Mouse (Mus musculus) thymus, postnatal 36 days (tissue): ENCODE data around the gene Maml3.

Source experiments
- DNase-seq, 2 experiments: peaks; one replicate each; pipeline ENCODE4 v3.0.0; 2022; ENCODE audit warnings: mixed read lengths in 2 of 2

Gene Maml3

GRCm38 (mm10) chr3:51771839-51772630 lies 332.8 kb downstream of the Maml3 start:
- no peak for DNase-seq

- DNase-seq, result no peak
These were observed 335.7 kb downstream of the Maml3 start for GRCm38 (mm10) chr3:51769196-51769595.

- no peak for DNase-seq
These were observed 339.5 kb downstream of the Maml3 start for GRCm38 (mm10) chr3:51765220-51765923.

- DNase-seq, result no peak
These were observed 340.7 kb downstream of the Maml3 start for GRCm38 (mm10) chr3:51764175-51764574.

- DNase-seq, result no peak
These were observed 342.0 kb downstream of the Maml3 start for GRCm38 (mm10) chr3:51762900-51763299.

GRCm38 (mm10) chr3:51759534-51759933 lies 345.3 kb downstream of the Maml3 start:
- DNase-seq, result peak in 1 of 2 experiments; percentile 36

- no peak for DNase-seq
These were observed 347.8 kb downstream of the Maml3 start for GRCm38 (mm10) chr3:51757032-51757431.

- no peak for DNase-seq
These were observed 348.6 kb downstream of the Maml3 start for GRCm38 (mm10) chr3:51756283-51756682.

- DNase-seq, result no peak
These were observed 351.6 kb downstream of the Maml3 start for GRCm38 (mm10) chr3:51753262-51753661.

- DNase-seq, result no peak
These were observed 353.4 kb downstream of the Maml3 start for GRCm38 (mm10) chr3:51751440-51751839.

- no peak for DNase-seq
These were observed 354.9 kb downstream of the Maml3 start for GRCm38 (mm10) chr3:51749812-51750481.

- DNase-seq, result no peak
These were observed 355.5 kb downstream of the Maml3 start for GRCm38 (mm10) chr3:51749421-51749811.

GRCm38 (mm10) chr3:51748436-51749376 lies 356.2 kb downstream of the Maml3 start:
- no peak for DNase-seq

- no peak for DNase-seq
These were observed 358.1 kb downstream of the Maml3 start for GRCm38 (mm10) chr3:51746816-51747215.

GRCm38 (mm10) chr3:51745162-51745561 lies 359.7 kb downstream of the Maml3 start:
- DNase-seq, result peak; percentile 14 to 25

- DNase-seq, result peak; percentile 25 to 43
These were observed 360.5 kb downstream of the Maml3 start for GRCm38 (mm10) chr3:51744339-51744759.

GRCm38 (mm10) chr3:51742405-51742804 lies 362.5 kb downstream of the Maml3 start:
- DNase-seq, result no peak

GRCm38 (mm10) chr3:51741824-51742223 lies 363.1 kb downstream of the Maml3 start:
- no peak for DNase-seq

- DNase-seq, result no peak
These were observed 365.1 kb downstream of the Maml3 start for GRCm38 (mm10) chr3:51739835-51740112.

- peak in 1 of 2 experiments; percentile 27 for DNase-seq
These were observed 365.6 kb downstream of the Maml3 start for GRCm38 (mm10) chr3:51739049-51739834.

GRCm38 (mm10) chr3:51733685-51734084 lies 371.2 kb downstream of the Maml3 start:
- no peak for DNase-seq
